23 mouse cellular contexts compared by ENCODE assay signal in genomic region chr10:33945390-33945789, GRCm38 (mm10). TPM values are rescaled to one million over a fixed set of nuclear protein-coding genes. Genes with fewer than 3 reads are reported as not detected.
"Had no signal": no experiment of that assay in that cellular context is flagged by ENCODE, and none has a peak within 500 bp of the region (broad histone marks: within the 10 kb centered on the region; RNA-seq: fewer than 3 reads in every experiment).

No protein-coding gene starts in this region.

- H3K9ac ChIP-seq: limb, embryonic 13.5 days; liver, embryonic 13.5 days; lung, embryonic 15.5 days; midbrain, embryonic 13.5 days; neural tube, embryonic 15.5 days had no signal

- H3K27ac ChIP-seq: hindbrain, postnatal 0 days; kidney, postnatal 0 days; layer of hippocampus, adult 2 months; limb, embryonic 10.5 days; limb, embryonic 13.5 days; liver, embryonic 13.5 days; lung, embryonic 15.5 days; midbrain, embryonic 10.5 days; midbrain, embryonic 13.5 days; neural tube, embryonic 15.5 days; stomach, postnatal 0 days had no signal

- H3K4me2 ChIP-seq: limb, embryonic 13.5 days; liver, embryonic 13.5 days; lung, embryonic 15.5 days; midbrain, embryonic 13.5 days; neural tube, embryonic 15.5 days had no signal

- DNase-seq: layer of hippocampus, adult 9-11 months; liver, embryonic 13.5 days; lung, adult 18-20 months; lung, postnatal 10 days; lung, postnatal 36 days; right cerebral cortex, adult 18-20 months; right cerebral cortex, postnatal 14 days; right cerebral cortex, postnatal 4 days had no signal

- H3K9me3 ChIP-seq: limb, embryonic 10.5 days; limb, embryonic 13.5 days; liver, embryonic 13.5 days; lung, embryonic 15.5 days; megakaryocyte, embryonic 14.5 days; midbrain, embryonic 10.5 days; midbrain, embryonic 13.5 days; neural tube, embryonic 15.5 days had no signal

- ATAC-seq: hindbrain, postnatal 0 days; inflammation-experienced regulatory T-cells, adult 6 months; midbrain, embryonic 13.5 days; midbrain, embryonic 16.5 days had no signal

- H3K27me3 ChIP-seq: limb, embryonic 13.5 days; liver, embryonic 13.5 days; lung, embryonic 15.5 days; megakaryocyte, embryonic 14.5 days; midbrain, embryonic 13.5 days; neural tube, embryonic 15.5 days had no signal

- H3K4me3 ChIP-seq: layer of hippocampus, adult 2 months; limb, embryonic 10.5 days; limb, embryonic 13.5 days; liver, embryonic 13.5 days; lung, embryonic 15.5 days; megakaryocyte, embryonic 14.5 days; midbrain, embryonic 10.5 days; midbrain, embryonic 13.5 days; myocyte; neural tube, embryonic 15.5 days had no signal

RNA-seq across cellular contexts. Expression of gene Rsph4a, which starts 40.5 kb away (rescaled TPM):
- polyA plus RNA-seq: large intestine, adult 2 months; limb, embryonic 10.5 days; limb, embryonic 13.5 days; liver, embryonic 13.5 days; stomach, postnatal 0 days had no signal
